Mouse (Mus musculus): ENCODE measurements around the gene Mmp8. TPM values are rescaled to one million over a fixed set of nuclear protein-coding genes. Genes with fewer than 3 reads are reported as not detected.

Mmp8 gene
- polyA plus RNA-seq, 1 experiment from 2014 or later, result 0.53 TPM

- no peaks in the 10 kb centered on the region for H3K36me3 ChIP-seq
- no peak overlapping the region for H3K27ac ChIP-seq (replicated peaks)
- no peaks in the 10 kb centered on the region for H3K4me1 ChIP-seq (replicated peaks)
- no peak overlapping the region for H3K4me3 ChIP-seq
- 68% methylated on average over 6 of the region's 6 CpGs for WGBS
- H3K9ac ChIP-seq, result no peak overlapping the region
- H3K9me3 ChIP-seq, result no peaks in the 10 kb centered on the region
- H3K27me3 ChIP-seq, result no peaks in the 10 kb centered on the region
- ATAC-seq (ENCODE audit: low read depth), result no peak
- H3K4me2 ChIP-seq, result no peak overlapping the region
Observed at GRCm38 (mm10) chr9:7604005-7604404, 45.7 kb downstream of the Mmp8 start.

GRCm38 (mm10) chr9:7605638-7606037 lies 47.4 kb downstream of the Mmp8 start:
- no peaks in the 10 kb centered on the region for H3K27me3 ChIP-seq
- no peaks in the 10 kb centered on the region for H3K36me3 ChIP-seq
- no peaks in the 10 kb centered on the region for H3K9me3 ChIP-seq
- no peak for ATAC-seq (ENCODE audit: low read depth)
- no peaks in the 10 kb centered on the region for H3K4me1 ChIP-seq (replicated peaks)
- H3K4me2 ChIP-seq, result no peak overlapping the region
- H3K4me3 ChIP-seq, result no peak overlapping the region
- no peak overlapping the region for H3K27ac ChIP-seq (replicated peaks)
- H3K9ac ChIP-seq, result no peak overlapping the region
- WGBS, result 91% methylated on average over 12 of the region's 12 CpGs

Other genes with a start within 250 kb of the Mmp8 start
- not detected in 2 replicates for gene Mmp12, start 214.1 kb upstream of the Mmp8 start, polyA plus RNA-seq (2015; fragmentation: Nextera tagmentation; extraction: Ambion mirVana)
- gene Mmp1b, start 170.4 kb upstream of the Mmp8 start, polyA plus RNA-seq (2015; fragmentation: Nextera tagmentation; extraction: Ambion mirVana), result not detected in 2 replicates
- gene Mmp3, start 112.6 kb upstream of the Mmp8 start, polyA plus RNA-seq (2015; fragmentation: Nextera tagmentation; extraction: Ambion mirVana), result not detected in 2 replicates
- gene Mmp10, start 56.1 kb upstream of the Mmp8 start, polyA plus RNA-seq (2015; fragmentation: Nextera tagmentation; extraction: Ambion mirVana), result not detected in 2 replicates
- gene Mmp27, start 12.9 kb downstream of the Mmp8 start, polyA plus RNA-seq (2015; fragmentation: Nextera tagmentation; extraction: Ambion mirVana), result not detected in 2 replicates
- gene Mmp20, start 69.8 kb downstream of the Mmp8 start, polyA plus RNA-seq (2015; fragmentation: Nextera tagmentation; extraction: Ambion mirVana), result not detected in 2 replicates
- not detected in 2 replicates for gene Mmp7, start 133.6 kb downstream of the Mmp8 start, polyA plus RNA-seq (2015; fragmentation: Nextera tagmentation; extraction: Ambion mirVana)
- 30.4 and 32.2 TPM in 2 replicates for gene Tmem123, start 205.6 kb downstream of the Mmp8 start, polyA plus RNA-seq (2015; fragmentation: Nextera tagmentation; extraction: Ambion mirVana)

Data from neural tube, embryonic 13.5 days (tissue).